Mouse (Mus musculus) heart, embryonic 15.5 days (tissue): ENCODE data around the gene Zscan10. TPM values are rescaled to one million over a fixed set of nuclear protein-coding genes. Genes with fewer than 3 reads are reported as not detected.
A peak's percentile ranks its signal among the peaks of the same experiment; 100 is the strongest.

Source experiments
- ATAC-seq: fragments of 200-750 bp; cut with Nextera tagmentation; replicated peaks from 2 replicates; pipeline ENCODE4 v1.8.0; 2017; ENCODE audit warnings: low read depth, moderate TSS enrichment; ENCODE audit not compliant: insufficient number of reproducible peaks, insufficient read depth, low FRiP score
- H3K27ac ChIP-seq: fragments of 300-500 bp; sonication (generic); 2 replicates; pipeline ENCODE4 v1.5.1; 2015; ENCODE audit warnings: mild to moderate bottlenecking, inconsistent platforms
- H3K27me3 ChIP-seq: fragments of 300-500 bp; sonication (generic); 2 replicates; pipeline ENCODE4 v1.6.1; 2015; ENCODE audit warnings: inconsistent platforms
- H3K36me3 ChIP-seq: fragments of 300-500 bp; sonication (generic); 2 replicates; pipeline ENCODE4 v1.6.1; 2015; ENCODE audit warnings: mild to moderate bottlenecking, inconsistent platforms
- H3K4me1 ChIP-seq: fragments of 300-500 bp; sonication (generic); replicated peaks from 2 replicates; pipeline ENCODE4 v1.6.1; 2015; ENCODE audit warnings: inconsistent platforms
- H3K4me2 ChIP-seq: fragments of 300-500 bp; sonication (generic); 2 replicates; pipeline ENCODE4 v1.6.1; 2015; ENCODE audit warnings: inconsistent platforms, mild to moderate bottlenecking, moderate library complexity
- H3K4me3 ChIP-seq: fragments of 300-500 bp; sonication (generic); 2 replicates; pipeline ENCODE4 v1.5.1; 2015; ENCODE audit warnings: mild to moderate bottlenecking, inconsistent platforms
- H3K9ac ChIP-seq: fragments of 300-500 bp; sonication (generic); 2 replicates; pipeline ENCODE4 v1.6.1; 2015; ENCODE audit warnings: mild to moderate bottlenecking, inconsistent platforms
- H3K9me3 ChIP-seq: fragments of 300-500 bp; sonication (generic); replicated peaks from 2 replicates; pipeline ENCODE4 v1.6.1; 2016; ENCODE audit warnings: inconsistent platforms
- WGBS: fragments of 180-500 bp; shearing (Covaris S2); methylation state at CpG from one replicate; pipeline ENCODE4 v1.1.7; 2015; ENCODE audit warnings: mixed read lengths; 5-methylcytosine and 5-hydroxymethylcytosine counted together
- polyA plus RNA-seq: library from polyadenylated mRNA; unstranded; fragments of >200 nt; fragmentation: Nextera tagmentation; extraction: Ambion mirVana; gene quantifications from 2 replicates; pipeline ENCODE4 v1.2.1, GENCODE M21; 2015

Zscan10 gene
- polyA plus RNA-seq, 1 experiment from 2014 or later = not detected

DNA sequence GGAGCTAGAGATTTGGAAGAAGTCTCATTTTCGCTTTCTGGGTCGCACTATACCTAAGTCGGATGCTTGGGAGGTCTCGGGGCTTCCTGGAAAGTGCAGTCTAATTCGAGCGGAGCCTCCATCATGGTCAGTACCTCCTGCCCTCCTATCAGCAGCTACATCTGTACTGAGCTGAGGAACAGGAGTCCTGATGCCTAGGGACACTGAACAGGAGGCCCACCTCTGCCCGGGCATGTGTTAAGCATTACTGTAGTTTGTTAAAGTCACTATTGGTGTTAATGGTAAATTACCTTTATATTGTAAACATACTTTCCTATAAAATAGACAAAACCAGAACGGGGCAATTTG is 36.3 kb upstream of the Zscan10 start:
- no peaks in the 10 kb centered on the region for H3K27me3 ChIP-seq
- peaks cover 12% of the 10 kb centered on the region for H3K36me3 ChIP-seq
- no peaks in the 10 kb centered on the region for H3K9me3 ChIP-seq
- peak; percentile 61 for ATAC-seq
- peak overlapping the region; percentile 98 for H3K27ac ChIP-seq
- peak overlapping the region; percentile 71 for H3K4me2 ChIP-seq
- H3K4me3 ChIP-seq = peak overlapping the region; percentile 97
- H3K4me1 ChIP-seq = peaks cover 13% of the 10 kb centered on the region
- H3K9ac ChIP-seq = peak overlapping the region; percentile 67
- 0% methylated on average over 8 of the region's 8 CpGs for WGBS

DNA sequence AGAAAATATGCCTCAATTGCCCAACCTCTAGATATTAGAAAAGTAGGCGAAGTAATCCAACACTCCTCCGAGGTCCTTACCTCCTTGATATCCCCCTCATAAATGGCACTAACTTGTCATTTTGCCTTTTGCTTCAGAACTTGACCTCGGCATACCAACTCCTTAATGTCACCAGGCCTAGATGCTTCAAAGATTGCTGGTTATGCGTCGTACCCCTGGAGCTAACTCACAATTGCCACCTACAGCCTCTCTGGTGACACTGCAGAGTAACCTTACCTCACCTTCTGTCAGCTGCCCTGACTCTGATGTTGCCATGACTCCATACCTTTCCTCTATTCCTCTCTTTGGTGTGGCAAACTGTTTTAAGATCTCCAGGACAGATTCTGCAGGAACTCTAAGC is 33.9 kb upstream of the Zscan10 start:
- Histone ChIP-seq H3K36me3 (no peaks in the 10 kb centered on the region), H3K9me3 (no peaks in the 10 kb centered on the region), H3K27ac (no peak overlapping the region), H3K4me1 (peaks cover 13% of the 10 kb centered on the region), H3K4me2 (no peak overlapping the region), H3K9ac (no peak overlapping the region), H3K27me3 (no peaks in the 10 kb centered on the region), H3K4me3 (no peak overlapping the region)
- WGBS = 43% methylated on average over 5 of the region's 5 CpGs
- no peak for ATAC-seq

- H3K9ac ChIP-seq = no peak overlapping the region
- H3K27ac ChIP-seq = no peak overlapping the region
- WGBS = 36% methylated on average over 5 of the region's 5 CpGs
- H3K4me1 ChIP-seq = peaks cover 7% of the 10 kb centered on the region
- no peaks in the 10 kb centered on the region for H3K27me3 ChIP-seq
- H3K36me3 ChIP-seq = no peaks in the 10 kb centered on the region
- H3K4me2 ChIP-seq = no peak overlapping the region
- H3K9me3 ChIP-seq = no peaks in the 10 kb centered on the region
- no peak for ATAC-seq
- H3K4me3 ChIP-seq = no peak overlapping the region
Measured at GRCm38 (mm10) chr17:23568370-23568769, 32.3 kb upstream of the Zscan10 start.

- H3K27me3 ChIP-seq = no peaks in the 10 kb centered on the region
- 0 out of 2 replicates have a peak, but pooled peaks have one; percentile 56 for ATAC-seq
Measured at GRCm38 (mm10) chr17:23570017-23570416, 30.6 kb upstream of the Zscan10 start.

GRCm38 (mm10) chr17:23571084-23571483 is 29.6 kb upstream of the Zscan10 start:
- no peak for ATAC-seq
- Histone ChIP-seq H3K4me3 (no peak overlapping the region), H3K27ac (no peak overlapping the region), H3K9ac (no peak overlapping the region), H3K9me3 (no peaks in the 10 kb centered on the region), H3K4me1 (no peaks in the 10 kb centered on the region), H3K27me3 (no peaks in the 10 kb centered on the region), H3K36me3 (peaks cover 21% of the 10 kb centered on the region), H3K4me2 (no peak overlapping the region)
- WGBS = 18% methylated on average over 5 of the region's 5 CpGs

More at GRCm38 (mm10) chr17:23570017-23570416, 30.6 kb upstream of the Zscan10 start:
- Histone ChIP-seq H3K27ac (no peak overlapping the region), H3K36me3 (peaks cover 11% of the 10 kb centered on the region), H3K4me1 (peaks cover 3% of the 10 kb centered on the region), H3K4me2 (no peak overlapping the region), H3K4me3 (no peak overlapping the region), H3K9me3 (no peaks in the 10 kb centered on the region), H3K9ac (no peak overlapping the region)
- 36% methylated on average over 6 of the region's 6 CpGs for WGBS

GRCm38 (mm10) chr17:23572059-23572458 is 28.6 kb upstream of the Zscan10 start:
- no peak overlapping the region for H3K9ac ChIP-seq
- whole genome bisulfite sequencing = 76% methylated on average over 6 of the region's 6 CpGs
- no peaks in the 10 kb centered on the region for H3K9me3 ChIP-seq

GRCm38 (mm10) chr17:23574130-23574529 is 26.5 kb upstream of the Zscan10 start:
- Histone ChIP-seq H3K27ac (no peak overlapping the region), H3K4me3 (no peak overlapping the region), H3K4me2 (no peak overlapping the region), H3K27me3 (no peaks in the 10 kb centered on the region), H3K36me3 (peaks cover 45% of the 10 kb centered on the region), H3K9me3 (no peaks in the 10 kb centered on the region), H3K9ac (no peak overlapping the region), H3K4me1 (no peaks in the 10 kb centered on the region)
- ATAC-seq = no peak
- WGBS = 91% methylated on average over 8 of the region's 8 CpGs

More at GRCm38 (mm10) chr17:23572059-23572458, 28.6 kb upstream of the Zscan10 start:
- Histone ChIP-seq H3K4me2 (no peak overlapping the region), H3K27me3 (no peaks in the 10 kb centered on the region), H3K36me3 (peaks cover 31% of the 10 kb centered on the region), H3K27ac (no peak overlapping the region), H3K4me3 (no peak overlapping the region), H3K4me1 (no peaks in the 10 kb centered on the region)
- no peak for ATAC-seq

DNA sequence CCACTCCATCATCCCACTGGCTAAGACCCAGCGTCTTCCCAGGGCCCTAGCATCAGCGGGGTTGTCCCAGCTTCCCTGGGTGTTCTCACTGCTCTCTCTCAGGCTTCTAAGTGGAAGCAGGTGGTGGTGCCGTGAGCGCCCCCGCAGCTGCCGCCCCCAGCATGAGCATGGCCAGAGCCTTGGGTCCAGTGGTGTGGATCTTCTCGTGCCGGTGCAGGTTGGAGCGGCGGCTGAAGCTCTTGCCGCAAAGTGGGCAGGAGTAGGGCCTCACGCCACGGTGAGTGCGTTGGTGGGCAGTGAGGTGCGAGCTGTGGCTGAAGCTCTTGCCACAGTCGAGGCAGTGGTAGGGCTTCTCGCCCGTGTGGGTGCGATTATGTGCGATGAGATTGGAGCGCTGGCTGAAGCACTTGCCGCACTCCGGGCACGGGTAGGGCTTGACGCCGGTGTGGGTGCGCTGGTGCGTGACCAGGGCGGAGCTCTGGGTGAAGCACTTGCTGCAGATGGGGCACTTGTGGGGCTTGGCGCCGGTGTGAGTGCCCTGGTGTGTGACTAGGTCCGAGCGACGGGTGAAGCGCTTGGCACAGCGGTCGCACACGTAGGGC is 24.6 kb upstream of the Zscan10 start:
- Histone ChIP-seq H3K4me1 (no peaks in the 10 kb centered on the region), H3K4me3 (no peak overlapping the region), H3K27ac (no peak overlapping the region), H3K9ac (no peak overlapping the region), H3K9me3 (no peaks in the 10 kb centered on the region), H3K27me3 (no peaks in the 10 kb centered on the region), H3K4me2 (no peak overlapping the region), H3K36me3 (peaks cover 63% of the 10 kb centered on the region)
- 0 out of 2 replicates have a peak, but pooled peaks have one; percentile 18 for ATAC-seq
- 94% methylated on average over 38 of the region's 38 CpGs for WGBS

DNA sequence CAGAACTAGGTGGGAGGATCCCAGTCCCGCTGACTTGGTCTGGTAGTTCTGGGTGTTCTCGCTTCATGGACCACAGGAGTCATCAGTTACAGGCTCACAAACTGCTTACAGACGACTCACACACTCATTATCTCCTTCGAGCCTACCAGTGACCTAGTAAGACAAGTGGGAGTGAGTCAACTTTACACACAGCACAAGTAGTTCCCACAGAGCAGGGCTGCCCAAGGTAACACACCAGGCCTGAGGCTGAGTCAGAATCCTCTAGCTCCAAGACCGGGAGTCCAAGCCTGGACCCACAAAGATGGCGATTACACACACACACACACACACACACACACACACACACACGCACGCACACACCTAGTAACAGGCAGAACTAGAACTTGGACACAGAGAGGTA is 15.9 kb upstream of the Zscan10 start:
- Histone ChIP-seq H3K4me1 (peaks cover 18% of the 10 kb centered on the region), H3K4me3 (peak overlapping the region; percentile 71; the same call in 1 of the 2 replicates), H3K27ac (no peak overlapping the region), H3K36me3 (peaks cover 16% of the 10 kb centered on the region; the same call in 1 of the 2 replicates), H3K9me3 (no peaks in the 10 kb centered on the region), H3K9ac (no peak overlapping the region), H3K4me2 (peak overlapping the region; percentile 72), H3K27me3 (no peaks in the 10 kb centered on the region)
- 75% methylated on average over 8 of the region's 8 CpGs for WGBS
- no peak for ATAC-seq

DNA sequence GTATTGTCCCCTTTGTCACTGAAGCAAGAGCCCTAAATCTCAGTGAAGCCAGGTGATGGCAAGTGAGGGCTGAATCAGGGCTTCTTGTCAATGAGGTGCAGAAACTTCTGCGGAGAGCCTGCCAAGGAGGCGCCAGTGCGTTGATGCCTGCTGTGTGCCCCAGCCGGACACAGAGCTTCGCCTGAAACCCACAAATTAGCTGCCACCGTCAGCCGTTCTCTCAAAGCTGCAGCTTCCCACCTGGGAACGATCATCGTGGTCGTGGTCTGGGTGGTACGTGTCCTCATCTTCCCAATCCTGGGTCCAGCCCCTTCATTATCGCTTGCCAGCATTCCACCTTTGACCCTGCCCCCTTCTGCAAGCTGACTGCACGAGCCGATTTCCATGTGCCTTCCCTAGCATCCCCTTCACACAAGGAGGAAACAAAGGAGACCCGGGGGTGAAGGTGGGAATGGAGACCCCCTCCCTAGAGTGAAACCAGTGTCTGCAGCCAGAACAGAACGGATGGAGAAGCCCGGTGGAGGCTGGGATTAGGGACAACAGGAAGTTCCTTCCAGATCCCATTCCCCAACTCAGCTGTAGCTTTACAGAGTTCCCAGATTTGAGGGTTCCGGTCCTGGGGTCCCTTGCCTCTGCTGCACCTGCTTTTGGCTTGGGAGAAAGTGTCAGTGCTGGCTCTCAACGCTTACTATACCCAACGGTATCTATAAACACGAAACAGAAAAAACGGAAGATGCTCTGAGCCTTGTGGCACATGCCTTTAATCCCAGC is 14.8 kb upstream of the Zscan10 start:
- Histone ChIP-seq H3K9ac (peak overlapping the region; percentile 71), H3K4me2 (peak overlapping the region; percentile 72), H3K36me3 (peaks cover 5% of the 10 kb centered on the region; the same call in 1 of the 2 replicates), H3K4me3 (peak overlapping the region; percentile 71), H3K9me3 (no peaks in the 10 kb centered on the region), H3K4me1 (peaks cover 18% of the 10 kb centered on the region), H3K27ac (no peak overlapping the region; the same call in 1 of the 2 replicates), H3K27me3 (no peaks in the 10 kb centered on the region)
- 1% methylated on average over 22 of the region's 22 CpGs for WGBS
- ATAC-seq = peak; percentile 68; the same call in 1 of the 2 replicates

DNA sequence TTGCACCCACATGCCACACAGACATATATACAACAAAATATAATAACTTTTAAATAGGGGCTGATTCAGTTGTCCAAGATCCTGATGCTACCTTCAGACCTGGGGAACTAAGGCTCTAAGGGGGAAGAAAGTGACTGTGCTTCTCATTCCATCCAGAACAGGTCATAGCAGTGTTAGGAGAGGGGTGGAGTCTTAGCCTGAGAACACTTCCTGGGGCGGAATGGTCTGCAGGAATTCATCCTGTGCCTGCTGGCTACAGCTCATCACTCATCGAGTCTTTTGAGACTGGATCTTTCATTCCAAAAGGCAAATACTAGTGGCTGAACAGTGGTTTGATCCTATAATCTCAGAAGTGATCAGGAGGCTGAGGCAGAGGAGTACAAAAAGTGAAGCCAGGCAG is 13.4 kb upstream of the Zscan10 start:
- H3K4me3 ChIP-seq = no peak overlapping the region
- no peaks in the 10 kb centered on the region for H3K27me3 ChIP-seq
- ATAC-seq = no peak
- WGBS = 31% methylated on average over 2 of the region's 2 CpGs
- no peaks in the 10 kb centered on the region for H3K36me3 ChIP-seq
- no peak overlapping the region for H3K4me2 ChIP-seq
- no peak overlapping the region for H3K27ac ChIP-seq
- no peak overlapping the region for H3K9ac ChIP-seq
- peaks cover 20% of the 10 kb centered on the region for H3K4me1 ChIP-seq
- H3K9me3 ChIP-seq = no peaks in the 10 kb centered on the region
